Mouse (Mus musculus): ENCODE data around the gene Nktr.

The Nktr gene

GRCm38 (mm10) chr9:121762248-121762647, 43.3 kb downstream of the Nktr start:
- no peak for DNase-seq (ENCODE audit: low spot score)

- DNase-seq (ENCODE audit: low spot score) = no peak
Measured at GRCm38 (mm10) chr9:121762761-121763160, 43.8 kb downstream of the Nktr start.

- no peak for DNase-seq (ENCODE audit: low spot score)
Measured at GRCm38 (mm10) chr9:121763716-121764115, 44.7 kb downstream of the Nktr start.

- no peak for DNase-seq (ENCODE audit: low spot score)
Measured at GRCm38 (mm10) chr9:121765166-121765855, 46.3 kb downstream of the Nktr start.

GRCm38 (mm10) chr9:121772412-121772811, 53.4 kb downstream of the Nktr start:
- DNase-seq (ENCODE audit: low spot score) = no peak

- no peak for DNase-seq (ENCODE audit: low spot score)
Measured at GRCm38 (mm10) chr9:121775951-121776350, 57.0 kb downstream of the Nktr start.

GRCm38 (mm10) chr9:121776511-121776910, 57.5 kb downstream of the Nktr start:
- DNase-seq (ENCODE audit: low spot score) = no peak

- DNase-seq (ENCODE audit: low spot score) = no peak
Measured at GRCm38 (mm10) chr9:121777484-121778065, 58.6 kb downstream of the Nktr start, which contains the start of gene Klhl40. Gene Klhl40, plus strand, starts transcription at chr9:121777607.

GRCm38 (mm10) chr9:121778066-121778624, 59.2 kb downstream of the Nktr start:
- no peak for DNase-seq (ENCODE audit: low spot score)

GRCm38 (mm10) chr9:121784801-121785200, 65.8 kb downstream of the Nktr start:
- no peak for DNase-seq (ENCODE audit: low spot score)

GRCm38 (mm10) chr9:121785261-121785660, 66.3 kb downstream of the Nktr start:
- DNase-seq (ENCODE audit: low spot score) = no peak

- DNase-seq (ENCODE audit: low spot score) = no peak
Measured at GRCm38 (mm10) chr9:121786359-121786758, 67.4 kb downstream of the Nktr start.

- DNase-seq (ENCODE audit: low spot score) = peak; percentile 61
Measured at GRCm38 (mm10) chr9:121791206-121791605, 72.2 kb downstream of the Nktr start.

GRCm38 (mm10) chr9:121791757-121792521, 73.0 kb downstream of the Nktr start, which contains the start of gene Hhatl:
Gene Hhatl, minus strand, starts transcription at chr9:121792507.
- DNase-seq (ENCODE audit: low spot score) = no peak

- DNase-seq (ENCODE audit: low spot score) = no peak
Measured at GRCm38 (mm10) chr9:121794972-121795539, 76.1 kb downstream of the Nktr start.

GRCm38 (mm10) chr9:121797722-121798121, 78.8 kb downstream of the Nktr start:
- DNase-seq (ENCODE audit: low spot score) = no peak

- no peak for DNase-seq (ENCODE audit: low spot score)
Measured at GRCm38 (mm10) chr9:121798887-121799520, 80.0 kb downstream of the Nktr start.

GRCm38 (mm10) chr9:121802747-121803146, 83.8 kb downstream of the Nktr start:
- DNase-seq (ENCODE audit: low spot score) = no peak

Measured in ovary, postnatal 10 days (tissue).